9 mouse cellular contexts compared by ENCODE assay signal in genomic region chr7:63855283-63855682, GRCm38 (mm10).
A peak's percentile ranks its signal among the peaks of the same experiment; 100 is the strongest.
DNase-seq lines count a peak whose midpoint lies in the region; ATAC-seq and TF ChIP-seq lines count a peak whose summit lies in the region.
"Had no signal": no experiment of that assay in that cellular context is flagged by ENCODE, and none has a peak within 500 bp of the region (broad histone marks: within the 10 kb centered on the region; RNA-seq: fewer than 3 reads in every experiment).

No protein-coding gene starts in this region.

- TF ChIP-seq RAD21 in CH12.LX (IDR thresholded peaks at IDR 0.05; ENCODE audit: low read depth, low read length) = peak; percentile 61

- dilution Hi-C loops in CH12.LX (cut with MboI; ENCODE audit: extremely low pct_ligation_motif_present, extremely low pct_unique_long_range_greater_than_20kb, low sequenced_read_pairs) = no loop called here

- TF ChIP-seq POLR2A in CH12.LX (IDR thresholded peaks at IDR 0.05; ENCODE audit: low read depth, low read length) = no peak

- TF ChIP-seq EP300 in CH12.LX (IDR thresholded peaks at IDR 0.05; ENCODE audit: low read length) = no peak
- TF ChIP-seq EP300 in lung, postnatal 0 days (IDR thresholded peaks at IDR 0.05) = peak; percentile 33

- no peaks in the 10 kb centered on the region for H3K9me3 ChIP-seq in CH12.LX (replicated peaks; ENCODE audit: low read length)
- no peaks in the 10 kb centered on the region for H3K9me3 ChIP-seq in lung, postnatal 0 days (ENCODE audit: low read length)
- H3K9me3 ChIP-seq: limb, embryonic 13.5 days had no signal

- no peak overlapping the region for H3K27ac ChIP-seq in CH12.LX (ENCODE audit: insufficient read depth, low read depth)
- H3K27ac ChIP-seq in lung, postnatal 0 days (ENCODE audit: low read length) = no peak overlapping the region
- H3K27ac ChIP-seq: limb, embryonic 13.5 days had no signal

- no peak overlapping the region for H3K4me3 ChIP-seq in CH12.LX (replicated peaks in 1 of 3; ENCODE audit: low read depth in 2 of 3, low read length in 2 of 3, poor library complexity in 1 of 3)
- H3K4me3 ChIP-seq in lung, postnatal 0 days (ENCODE audit: low read depth, low read length) = no peak overlapping the region
- H3K4me3 ChIP-seq: limb, embryonic 13.5 days had no signal

- WGBS in lung, postnatal 0 days = 52% methylated on average over 4 of the region's 4 CpGs

- peak; percentile 35 for ATAC-seq in lung, postnatal 0 days

- H3K4me2 ChIP-seq in CH12.LX (ENCODE audit: insufficient read depth, low read depth, poor library complexity, severe bottlenecking) = no peak overlapping the region
- H3K4me2 ChIP-seq in lung, postnatal 0 days (replicated peaks; ENCODE audit: low read depth, low read length) = no peak overlapping the region
- H3K4me2 ChIP-seq: limb, embryonic 13.5 days had no signal

- no peaks in the 10 kb centered on the region for H3K79me2 ChIP-seq in CH12.LX (replicated peaks; ENCODE audit: control insufficient read depth, extremely low read depth, insufficient read depth, poor library complexity, severe bottlenecking)

- in situ Hi-C loops in CH12.LX (cut with MboI; ENCODE audit: low pct_ligation_motif_present, low pct_unique_long_range_greater_than_20kb, low sequenced_read_pairs) = loop anchor here (5.0 kb wide), 1 partner anchor 103 kb away; no protein-coding TSS in a partner anchor

- peak in 1 of 2 experiments; percentile 78; a peak in 3 of 4 replicates for TF ChIP-seq CTCF in CH12.LX (conservative IDR thresholded peaks at IDR 0.05 in 1 of 2, IDR thresholded peaks at IDR 0.05 in 1 of 2; ENCODE audit: low read depth in 2 of 2, low read length in 2 of 2)
- peak; percentile 88 for TF ChIP-seq CTCF in lung, postnatal 0 days (IDR thresholded peaks at IDR 0.05)

- H3K36me3 ChIP-seq in CH12.LX (replicated peaks in 1 of 2; ENCODE audit: control insufficient read depth in 1 of 2, insufficient read depth in 1 of 2, low read length in 1 of 2) = no peaks in the 10 kb centered on the region
- H3K36me3 ChIP-seq in lung, postnatal 0 days (ENCODE audit: insufficient read depth, low read length) = no peaks in the 10 kb centered on the region
- H3K36me3 ChIP-seq: limb, embryonic 13.5 days had no signal

- DNase-seq in A20 (ENCODE audit: low read depth, low spot score) = peak; percentile 69
- DNase-seq in CH12.LX (ENCODE audit: extremely low read depth) = peak; percentile 51
- peak; percentile 50 for DNase-seq in c-Kit-positive CD71-positive TER-119-negative erythroid progenitor cells, embryonic 14.5 days (ENCODE audit: low read depth)
- peak; percentile 80 to 81 for DNase-seq in gastrocnemius, adult 8-10 months (ENCODE audit: low spot score in 2 of 2)
- peak; percentile 85 for DNase-seq in layer of hippocampus, adult 11-12 months (ENCODE audit: low spot score)
- peak; percentile 87 for DNase-seq in lung, postnatal 0 days (ENCODE audit: low spot score)
- peak; percentile 68 for DNase-seq in right cerebral cortex, postnatal 4 days
- DNase-seq in MN1 (ENCODE audit: low spot score) = no peak

- no peaks in the 10 kb centered on the region; a peak in 1 of 4 replicates for H3K4me1 ChIP-seq in CH12.LX (ENCODE audit: control insufficient read depth in 1 of 2, insufficient read depth in 2 of 2)
- no peaks in the 10 kb centered on the region for H3K4me1 ChIP-seq in lung, postnatal 0 days (ENCODE audit: insufficient read depth, low read depth, low read length)

- no peak overlapping the region for H3K9ac ChIP-seq in CH12.LX (ENCODE audit: insufficient read depth, low read depth)
- no peak overlapping the region for H3K9ac ChIP-seq in lung, postnatal 0 days (replicated peaks; ENCODE audit: low read depth)
- H3K9ac ChIP-seq: limb, embryonic 13.5 days had no signal

- H3K27me3 ChIP-seq in CH12.LX (replicated peaks) = no peaks in the 10 kb centered on the region
- no peaks in the 10 kb centered on the region for H3K27me3 ChIP-seq in lung, postnatal 0 days (replicated peaks; ENCODE audit: insufficient read depth, low read length)
- H3K27me3 ChIP-seq: limb, embryonic 13.5 days had no signal

TF ChIP-seq in CH12.LX, 34 proteins besides CTCF, POLR2A, EP300 and RAD21:
- peak; percentile 91 for TF ChIP-seq SMC3 (IDR thresholded peaks at IDR 0.05; ENCODE audit: low read depth, low read length)
- no peak for TF ChIP-seq USF1 (IDR thresholded peaks at IDR 0.05; ENCODE audit: low read depth, low read length)
- TF ChIP-seq ZC3H11A (IDR thresholded peaks at IDR 0.05; ENCODE audit: low read depth, low read length) = peak; percentile 57
- 0 out of 2 replicates have a peak, but pooled peaks have one; percentile 30 for TF ChIP-seq MAZ (IDR thresholded peaks at IDR 0.05; ENCODE audit: low read depth, low read length)
TF ChIP-seq in CH12.LX: peak in this region for 3.
